ENCODE assay signal across 18 mouse cellular contexts in the genomic region with DNA sequence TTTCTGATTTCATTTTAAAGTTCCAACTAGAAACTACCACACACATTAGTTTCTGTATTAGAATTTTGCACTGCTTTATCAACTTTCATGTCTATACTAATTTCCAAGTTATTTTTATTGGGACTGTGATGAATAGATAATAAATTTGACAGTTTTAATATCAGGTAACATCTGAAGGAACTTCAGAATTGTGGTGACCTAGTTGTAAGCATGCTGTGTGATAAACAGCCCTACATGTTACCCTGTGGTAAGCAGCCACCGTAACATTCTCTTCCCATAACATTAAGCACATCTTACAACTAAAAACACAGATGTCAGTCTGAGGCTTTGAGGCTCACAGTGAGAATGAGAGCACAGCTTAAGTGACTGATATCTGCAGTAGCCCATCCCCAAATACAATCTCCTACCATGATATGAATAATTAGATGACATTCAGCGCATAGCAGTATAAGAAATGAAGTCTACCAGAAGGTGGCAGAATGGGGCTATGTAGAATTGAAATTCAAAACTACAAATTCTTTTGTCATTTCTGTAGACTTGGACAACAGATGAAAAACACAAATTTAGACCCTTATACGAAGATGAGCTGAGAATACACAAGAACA. TPM values are rescaled to one million over a fixed set of nuclear protein-coding genes. Genes with fewer than 3 reads are reported as not detected.
DNase-seq lines count a peak whose midpoint lies in the region; ATAC-seq and TF ChIP-seq lines count a peak whose summit lies in the region.
"Had no signal": no experiment of that assay in that cellular context is flagged by ENCODE, and none has a peak within 500 bp of the region (broad histone marks: within the 10 kb centered on the region; RNA-seq: fewer than 3 reads in every experiment).

No protein-coding gene starts in this region.

- no peak overlapping the region for H3K9ac ChIP-seq in forebrain, embryonic 16.5 days (replicated peaks; ENCODE audit: low read depth, low read length)
- H3K9ac ChIP-seq: forebrain, embryonic 15.5 days; hindbrain, embryonic 13.5 days; limb, embryonic 15.5 days; midbrain, embryonic 15.5 days; neural tube, embryonic 13.5 days had no signal

- peak; percentile 47; the same call in 1 of the 2 replicates for ATAC-seq in forebrain, embryonic 16.5 days
- ATAC-seq in granulocyte monocyte progenitor cell, adult 5-6 weeks (replicated peaks; ENCODE audit: poor library complexity, severe bottlenecking): peak; percentile 46; the same call in 1 of the 2 replicates
- ATAC-seq: forebrain, embryonic 15.5 days; midbrain, embryonic 15.5 days had no signal

- no peaks in the 10 kb centered on the region for H3K9me3 ChIP-seq in forebrain, embryonic 16.5 days (ENCODE audit: control insufficient read depth, low read length)
- no peaks in the 10 kb centered on the region for H3K9me3 ChIP-seq in forebrain, embryonic 10.5 days
- H3K9me3 ChIP-seq: forebrain, embryonic 15.5 days; hindbrain, embryonic 13.5 days; limb, embryonic 15.5 days; midbrain, embryonic 15.5 days; neural tube, embryonic 13.5 days had no signal

- 77% methylated on average over 3 of the region's 3 CpGs for WGBS in forebrain, embryonic 16.5 days
- WGBS in forebrain, embryonic 10.5 days: 92% methylated on average over 3 of the region's 3 CpGs

- intact Hi-C loops in left cerebral cortex, adult 2 months (cut with DNase I): loop anchor here (1.0 to 2.0 kb wide), 2 partner anchors 123 to 153 kb away; no protein-coding TSS in a partner anchor

- TF ChIP-seq CTCF in left cerebral cortex, adult 2 months (IDR thresholded peaks at IDR 0.05): peak; percentile 73

- no peak overlapping the region for H3K4me3 ChIP-seq in forebrain, embryonic 16.5 days (replicated peaks; ENCODE audit: low read length)
- H3K4me3 ChIP-seq in forebrain, embryonic 10.5 days: no peak overlapping the region
- H3K4me3 ChIP-seq in left cerebral cortex, adult 2 months: no peak overlapping the region
- H3K4me3 ChIP-seq: forebrain, embryonic 15.5 days; hindbrain, embryonic 13.5 days; limb, embryonic 15.5 days; midbrain, embryonic 15.5 days; neural tube, embryonic 13.5 days had no signal

- H3K27me3 ChIP-seq in forebrain, embryonic 16.5 days (replicated peaks; ENCODE audit: control insufficient read depth, insufficient read depth, low read length): no peaks in the 10 kb centered on the region
- no peaks in the 10 kb centered on the region for H3K27me3 ChIP-seq in forebrain, embryonic 10.5 days (ENCODE audit: poor library complexity, severe bottlenecking)
- H3K27me3 ChIP-seq: forebrain, embryonic 15.5 days; hindbrain, embryonic 13.5 days; limb, embryonic 15.5 days; midbrain, embryonic 15.5 days; neural tube, embryonic 13.5 days had no signal

- no peak overlapping the region for H3K4me2 ChIP-seq in forebrain, embryonic 16.5 days (ENCODE audit: low read length)
- H3K4me2 ChIP-seq: forebrain, embryonic 15.5 days; hindbrain, embryonic 13.5 days; limb, embryonic 15.5 days; midbrain, embryonic 15.5 days; neural tube, embryonic 13.5 days had no signal

- no peaks in the 10 kb centered on the region for H3K36me3 ChIP-seq in forebrain, embryonic 16.5 days (ENCODE audit: control insufficient read depth, insufficient read depth)
- H3K36me3 ChIP-seq in forebrain, embryonic 10.5 days (replicated peaks): peaks cover 14% of the 10 kb centered on the region
- H3K36me3 ChIP-seq: forebrain, embryonic 15.5 days; limb, embryonic 15.5 days; midbrain, embryonic 15.5 days had no signal

- DNase-seq in forebrain, embryonic 10.5 days (ENCODE audit: extremely low spot score, low spot score): no peak
- DNase-seq in left cerebral cortex, adult 2 months (ENCODE audit: extremely low spot score in 1 of 2, low spot score in 2 of 2): no peak
- DNase-seq in left cerebral cortex, adult 18-20 months (ENCODE audit: low spot score in 2 of 2): no peak
- peak; percentile 33 for DNase-seq in A20 (ENCODE audit: low read depth, low spot score)
- no peak for DNase-seq in gastrocnemius, adult 18-20 months (ENCODE audit: low spot score)
- DNase-seq in embryo, embryonic 11 days: no peak
- DNase-seq: adrenal gland, postnatal 14 days; cerebellum, adult 11 months; kidney, postnatal 25 days; right cerebral cortex, postnatal 14 days; thymus, postnatal 25 days had no signal

- H3K4me1 ChIP-seq in forebrain, embryonic 16.5 days (replicated peaks; ENCODE audit: control insufficient read depth, insufficient read depth, low read length): no peaks in the 10 kb centered on the region
- no peaks in the 10 kb centered on the region for H3K4me1 ChIP-seq in forebrain, embryonic 10.5 days
- H3K4me1 ChIP-seq: forebrain, embryonic 15.5 days; hindbrain, embryonic 13.5 days; limb, embryonic 15.5 days; midbrain, embryonic 15.5 days; neural tube, embryonic 13.5 days had no signal

- H3K27ac ChIP-seq in forebrain, embryonic 16.5 days (ENCODE audit: low read length): no peak overlapping the region
- H3K27ac ChIP-seq in forebrain, embryonic 10.5 days: no peak overlapping the region
- no peak overlapping the region for H3K27ac ChIP-seq in left cerebral cortex, adult 2 months
- H3K27ac ChIP-seq: forebrain, embryonic 15.5 days; hindbrain, embryonic 13.5 days; limb, embryonic 15.5 days; midbrain, embryonic 15.5 days; neural tube, embryonic 13.5 days had no signal

RNA-seq across cellular contexts. Expression of gene Prkacb, which starts 20.5 kb away (rescaled TPM):
- polyA plus RNA-seq in forebrain, embryonic 16.5 days (2015; fragmentation: Nextera tagmentation; extraction: Ambion mirVana): 190 and 195 TPM in 2 replicates
- polyA plus RNA-seq in forebrain, embryonic 10.5 days (2016; fragmentation: Nextera tagmentation; extraction: Ambion mirVana): 54.7 and 57.3 TPM in 2 replicates
- 100 to 1,000 TPM; 425 to 476 TPM for total RNA-seq in left cerebral cortex, adult 2 months (2021)
- 100 to 1,000 TPM; 453 to 516 TPM for total RNA-seq in left cerebral cortex, adult 18-20 months (2021)
- total RNA-seq in granulocyte monocyte progenitor cell, adult 5-6 weeks (2014; fragmentation: Nextera tagmentation): 59.3 and 64.8 TPM in 2 replicates
- total RNA-seq in granulocyte monocyte progenitor cell, adult 5-6 weeks (2017): 78.1 and 85.3 TPM in 2 replicates
- 10 to 100 TPM; 40.0 to 49.3 TPM for total RNA-seq in gastrocnemius, adult 18-20 months (2021)

RNA-seq across cellular contexts. Expression of gene Ttll7, which starts 59.9 kb away (rescaled TPM):
- 7.3 and 8.4 TPM in 2 replicates for polyA plus RNA-seq in forebrain, embryonic 16.5 days (2015; fragmentation: Nextera tagmentation; extraction: Ambion mirVana)
- 1.9 and 2.2 TPM in 2 replicates for polyA plus RNA-seq in forebrain, embryonic 10.5 days (2016; fragmentation: Nextera tagmentation; extraction: Ambion mirVana)
- total RNA-seq in left cerebral cortex, adult 2 months (2021): 100 to 1,000 TPM; 178 to 182 TPM
- 100 to 1,000 TPM; 170 to 178 TPM for total RNA-seq in left cerebral cortex, adult 18-20 months (2021)
- not detected in 2 replicates for total RNA-seq in granulocyte monocyte progenitor cell, adult 5-6 weeks (2014; fragmentation: Nextera tagmentation)
- 0.21 TPM in 1 of 2 replicates, not detected in the other for total RNA-seq in granulocyte monocyte progenitor cell, adult 5-6 weeks (2017)
- total RNA-seq in gastrocnemius, adult 18-20 months (2021): 100 to 1,000 TPM in 1 of 2 experiments, 10 to 100 TPM in 1; 96.7 to 130 TPM

Comparison
In these comparisons a context has a peak if more than half of its experiments do, and no peak if none do; other contexts are left out.
1. RNA of gene Prkacb, which starts 20.5 kb away (total RNA-seq): 453 to 516 TPM in left cerebral cortex, adult 18-20 months and 425 to 476 TPM in left cerebral cortex, adult 2 months; 59.3 to 85.3 TPM in granulocyte monocyte progenitor cell, adult 5-6 weeks and 40.0 to 49.3 TPM in gastrocnemius, adult 18-20 months; every median in the first group is over 4 times any median in the second.
2. RNA of gene Ttll7, which starts 59.9 kb away (total RNA-seq): 178 to 182 TPM in left cerebral cortex, adult 2 months, 170 to 178 TPM in left cerebral cortex, adult 18-20 months and 96.7 to 130 TPM in gastrocnemius, adult 18-20 months; 0.21 TPM in granulocyte monocyte progenitor cell, adult 5-6 weeks; every median in the first group is over 10 times any median in the second.